Mouse (Mus musculus): Measurements from ENCODE around the gene Nrcam. TPM values are rescaled to one million over a fixed set of nuclear protein-coding genes. Genes with fewer than 3 reads are reported as not detected.

The Nrcam gene
- polyA plus RNA-seq, 1 experiment: 0.06 TPM

- DNase-seq (ENCODE audit: low read depth in 1 of 2, low spot score in 2 of 2): no peak
- H3K27me3 ChIP-seq (ENCODE audit: control insufficient read depth, insufficient read depth, low read length): no peaks in the 10 kb centered on the region
- no peak for TF ChIP-seq CTCF (IDR thresholded peaks at IDR 0.05; ENCODE audit: extremely low read depth, insufficient read depth, insufficient read length, insufficient replicate concordance)
- no peak for TF ChIP-seq POLR2A (IDR thresholded peaks at IDR 0.05; ENCODE audit: low read depth, low read length)
- no peak overlapping the region for H3K27ac ChIP-seq (ENCODE audit: insufficient read depth, low read length)
- no peaks in the 10 kb centered on the region for H3K36me3 ChIP-seq (ENCODE audit: control insufficient read depth, insufficient read depth, low read length)
- WGBS: 89% methylated on average over 2 of the region's 2 CpGs
- H3K4me1 ChIP-seq (ENCODE audit: control insufficient read depth, insufficient read depth, insufficient read length): no peaks in the 10 kb centered on the region
- H3K4me3 ChIP-seq (ENCODE audit: extremely low read depth, insufficient read depth, insufficient read length): no peak overlapping the region
Measured at GRCm38 (mm10) chr12:44480031-44480419, 151.3 kb downstream of the Nrcam start.

DNA sequence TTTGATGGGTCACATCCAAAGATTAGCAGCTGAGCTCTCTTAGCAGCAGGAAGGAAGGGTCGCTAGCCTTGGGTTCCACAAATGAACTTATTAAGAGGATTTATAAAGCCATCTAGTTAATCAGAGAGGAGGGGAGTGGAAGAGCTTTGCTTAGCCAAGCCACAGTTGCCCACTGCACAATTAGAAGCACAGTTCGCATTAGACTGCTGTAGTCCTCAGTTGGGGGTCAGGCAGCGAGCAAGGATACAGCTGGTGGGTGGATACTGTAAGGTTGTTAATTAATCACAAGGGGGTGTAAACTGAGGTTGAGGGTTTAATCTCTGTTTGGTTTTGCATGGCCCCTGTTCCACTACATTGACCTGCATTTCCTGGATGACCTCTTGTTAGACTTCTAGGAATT lies 152.7 kb downstream of the Nrcam start:
- no peaks in the 10 kb centered on the region for H3K27me3 ChIP-seq (ENCODE audit: control insufficient read depth, insufficient read depth, low read length)
- WGBS: 81% methylated on average over 3 of the region's 3 CpGs
- H3K4me3 ChIP-seq (ENCODE audit: extremely low read depth, insufficient read depth, insufficient read length): no peak overlapping the region
- no peak overlapping the region for H3K27ac ChIP-seq (ENCODE audit: insufficient read depth, low read length)
- TF ChIP-seq POLR2A (IDR thresholded peaks at IDR 0.05; ENCODE audit: low read depth, low read length): no peak
- no peak for TF ChIP-seq CTCF (IDR thresholded peaks at IDR 0.05; ENCODE audit: extremely low read depth, insufficient read depth, insufficient read length, insufficient replicate concordance)
- H3K36me3 ChIP-seq (ENCODE audit: control insufficient read depth, insufficient read depth, low read length): no peaks in the 10 kb centered on the region
- no peak for DNase-seq (ENCODE audit: low read depth in 1 of 2, low spot score in 2 of 2)
- no peaks in the 10 kb centered on the region for H3K4me1 ChIP-seq (ENCODE audit: control insufficient read depth, insufficient read depth, insufficient read length)

- DNase-seq (ENCODE audit: low read depth in 1 of 2, low spot score in 2 of 2): no peak
- WGBS: 84% methylated on average over 5 of the region's 5 CpGs
- Histone ChIP-seq H3K27me3 (ENCODE audit: control insufficient read depth, insufficient read depth, low read length) (no peaks in the 10 kb centered on the region), H3K4me1 (ENCODE audit: control insufficient read depth, insufficient read depth, insufficient read length) (no peaks in the 10 kb centered on the region), H3K4me3 (ENCODE audit: extremely low read depth, insufficient read depth, insufficient read length) (no peak overlapping the region), H3K27ac (ENCODE audit: insufficient read depth, low read length) (no peak overlapping the region), H3K36me3 (ENCODE audit: control insufficient read depth, insufficient read depth, low read length) (no peaks in the 10 kb centered on the region)
- TF ChIP-seq POLR2A (IDR thresholded peaks at IDR 0.05; ENCODE audit: low read depth, low read length): no peak
- no peak for TF ChIP-seq CTCF (IDR thresholded peaks at IDR 0.05; ENCODE audit: extremely low read depth, insufficient read depth, insufficient read length, insufficient replicate concordance)
Measured at GRCm38 (mm10) chr12:44492759-44493479, 164.2 kb downstream of the Nrcam start.

DNA sequence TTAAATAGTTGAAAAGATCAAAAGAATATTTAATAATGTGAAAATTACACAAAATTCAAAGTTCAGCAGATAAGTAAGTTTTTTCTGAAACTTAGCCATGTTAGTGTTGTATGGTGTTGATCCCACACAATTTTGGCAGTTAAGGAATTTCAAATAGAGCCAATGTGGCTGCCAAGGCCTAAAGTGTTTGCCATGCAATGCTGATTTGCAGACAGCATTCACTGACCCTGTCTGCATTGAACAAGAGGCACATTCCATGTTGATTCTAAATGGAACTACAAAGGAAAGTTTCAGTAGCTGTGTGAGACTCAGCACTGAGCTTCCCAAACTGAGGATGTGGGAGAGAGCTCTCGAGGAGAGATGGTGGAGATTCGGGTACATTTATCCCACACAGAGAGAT lies 169.1 kb downstream of the Nrcam start:
- Histone ChIP-seq H3K4me3 (ENCODE audit: extremely low read depth, insufficient read depth, insufficient read length) (no peak overlapping the region), H3K4me1 (ENCODE audit: control insufficient read depth, insufficient read depth, insufficient read length) (no peaks in the 10 kb centered on the region), H3K27me3 (ENCODE audit: control insufficient read depth, insufficient read depth, low read length) (no peaks in the 10 kb centered on the region), H3K36me3 (ENCODE audit: control insufficient read depth, insufficient read depth, low read length) (no peaks in the 10 kb centered on the region), H3K27ac (ENCODE audit: insufficient read depth, low read length) (no peak overlapping the region)
- DNase-seq (ENCODE audit: low read depth in 1 of 2, low spot score in 2 of 2): no peak
- 87% methylated on average over 2 of the region's 2 CpGs for WGBS
- no peak for TF ChIP-seq CTCF (IDR thresholded peaks at IDR 0.05; ENCODE audit: extremely low read depth, insufficient read depth, insufficient read length, insufficient replicate concordance)
- no peak for TF ChIP-seq POLR2A (IDR thresholded peaks at IDR 0.05; ENCODE audit: low read depth, low read length)

- H3K27me3 ChIP-seq (ENCODE audit: control insufficient read depth, insufficient read depth, low read length): no peaks in the 10 kb centered on the region
- no peak for TF ChIP-seq POLR2A (IDR thresholded peaks at IDR 0.05; ENCODE audit: low read depth, low read length)
- no peak for TF ChIP-seq CTCF (IDR thresholded peaks at IDR 0.05; ENCODE audit: extremely low read depth, insufficient read depth, insufficient read length, insufficient replicate concordance)
- H3K27ac ChIP-seq (ENCODE audit: insufficient read depth, low read length): no peak overlapping the region
- WGBS: 88% methylated on average over 5 of the region's 5 CpGs
- H3K4me3 ChIP-seq (ENCODE audit: extremely low read depth, insufficient read depth, insufficient read length): no peak overlapping the region
- DNase-seq (ENCODE audit: low read depth in 1 of 2, low spot score in 2 of 2): no peak
- H3K4me1 ChIP-seq (ENCODE audit: control insufficient read depth, insufficient read depth, insufficient read length): no peaks in the 10 kb centered on the region
- no peaks in the 10 kb centered on the region for H3K36me3 ChIP-seq (ENCODE audit: control insufficient read depth, insufficient read depth, low read length)
Measured at GRCm38 (mm10) chr12:44498872-44499271, 170.2 kb downstream of the Nrcam start.

GRCm38 (mm10) chr12:44501807-44502487 lies 173.3 kb downstream of the Nrcam start:
- H3K4me3 ChIP-seq (ENCODE audit: extremely low read depth, insufficient read depth, insufficient read length): no peak overlapping the region
- no peaks in the 10 kb centered on the region for H3K36me3 ChIP-seq (ENCODE audit: control insufficient read depth, insufficient read depth, low read length)
- no peak overlapping the region for H3K27ac ChIP-seq (ENCODE audit: insufficient read depth, low read length)
- no peaks in the 10 kb centered on the region for H3K27me3 ChIP-seq (ENCODE audit: control insufficient read depth, insufficient read depth, low read length)
- H3K4me1 ChIP-seq (ENCODE audit: control insufficient read depth, insufficient read depth, insufficient read length): no peaks in the 10 kb centered on the region
- no peak for DNase-seq (ENCODE audit: low read depth in 1 of 2, low spot score in 2 of 2)
- TF ChIP-seq POLR2A (IDR thresholded peaks at IDR 0.05; ENCODE audit: low read depth, low read length) (no peak), CTCF (IDR thresholded peaks at IDR 0.05; ENCODE audit: extremely low read depth, insufficient read depth, insufficient read length, insufficient replicate concordance) (no peak)
- WGBS: 70% methylated on average over 5 of the region's 5 CpGs

- no peaks in the 10 kb centered on the region for H3K4me1 ChIP-seq (ENCODE audit: control insufficient read depth, insufficient read depth, insufficient read length)
- no peak for DNase-seq (ENCODE audit: low read depth in 1 of 2, low spot score in 2 of 2)
- no peaks in the 10 kb centered on the region for H3K27me3 ChIP-seq (ENCODE audit: control insufficient read depth, insufficient read depth, low read length)
- TF ChIP-seq POLR2A (IDR thresholded peaks at IDR 0.05; ENCODE audit: low read depth, low read length) (no peak), CTCF (IDR thresholded peaks at IDR 0.05; ENCODE audit: extremely low read depth, insufficient read depth, insufficient read length, insufficient replicate concordance) (no peak)
- H3K4me3 ChIP-seq (ENCODE audit: extremely low read depth, insufficient read depth, insufficient read length): no peak overlapping the region
- H3K27ac ChIP-seq (ENCODE audit: insufficient read depth, low read length): no peak overlapping the region
- 77% methylated on average over 4 of the region's 4 CpGs for WGBS
- H3K36me3 ChIP-seq (ENCODE audit: control insufficient read depth, insufficient read depth, low read length): no peaks in the 10 kb centered on the region
Measured at GRCm38 (mm10) chr12:44503737-44504136, 175.1 kb downstream of the Nrcam start.

Data from spleen, adult 2 months (tissue).